Mouse (Mus musculus): ENCODE measurements around the gene Matn4.

- TF ChIP-seq POLR2A (IDR thresholded peaks at IDR 0.05; ENCODE audit: extremely low read depth, insufficient read depth, low read length) = no peak
- no peak for TF ChIP-seq CTCF (IDR thresholded peaks at IDR 0.05; ENCODE audit: low read depth, low read length)
These were observed 13.4 kb upstream of the Matn4 start for GRCm38 (mm10) chr2:164418308-164418875.
